Mouse (Mus musculus) small intestine, adult 2 months (tissue): ENCODE data around the gene Ctbp2. TPM values are rescaled to one million over a fixed set of nuclear protein-coding genes. Genes with fewer than 3 reads are reported as not detected.

ENCODE experiments used
- H3K27ac ChIP-seq: fragments of 200-500 bp; 2 replicates; pipeline ENCODE4 v1.5.1; 2012; ENCODE audit warnings: low read depth, low read length, control low read depth, inconsistent platforms; ENCODE audit not compliant: insufficient read depth
- H3K27me3 ChIP-seq: fragments of 200-500 bp; 2 replicates; pipeline ENCODE4 v1.6.1; 2012; ENCODE audit warnings: mild to moderate bottlenecking, moderate library complexity, low read length, inconsistent platforms; ENCODE audit not compliant: control insufficient read depth, insufficient read depth
- H3K36me3 ChIP-seq: fragments of 200-500 bp; 2 replicates; pipeline ENCODE4 v1.6.1; 2012; ENCODE audit warnings: mild to moderate bottlenecking, low read length, control low read depth, inconsistent platforms; ENCODE audit not compliant: control insufficient read depth, insufficient read depth
- H3K4me1 ChIP-seq: fragments of 200-500 bp; 2 replicates; pipeline ENCODE4 v1.6.1; 2012; ENCODE audit warnings: low read length, inconsistent platforms, mixed read lengths; ENCODE audit not compliant: control insufficient read depth, insufficient read depth, insufficient read length
- H3K4me3 ChIP-seq: fragments of 200-500 bp; 2 replicates; pipeline ENCODE4 v1.5.1; 2012; ENCODE audit warnings: low read depth, mild to moderate bottlenecking, control low read depth, inconsistent platforms, low read length, moderate library complexity
- CTCF ChIP-seq: fragments of 200-500 bp; IDR thresholded peaks from 2 replicates; pipeline ENCODE4 v1.5.1; 2012; ENCODE audit warnings: low read depth, mild to moderate bottlenecking, control low read depth, inconsistent platforms, low read length, moderate library complexity, mixed read lengths; ENCODE audit not compliant: insufficient replicate concordance, insufficient read length; ENCODE audit errors: extremely low read depth
- POLR2A ChIP-seq: fragments of 200-500 bp; IDR thresholded peaks from 2 replicates; pipeline ENCODE4 v1.6.1; 2012; ENCODE audit warnings: low read depth, mild to moderate bottlenecking, control low read depth, inconsistent platforms, low read length, moderate library complexity
- WGBS: fragments of 180-500 bp; shearing (Covaris S2); methylation state at CpG from one replicate; pipeline ENCODE4 v1.1.7; 2018; 5-methylcytosine and 5-hydroxymethylcytosine counted together
- polyA plus RNA-seq: library from polyadenylated mRNA; depleted of rRNA; stranded (reverse); fragments of >200 nt; gene quantifications from 2 replicates; pipeline ENCODE4 v1.2.3, GENCODE M21; 2012

Gene Ctbp2
- polyA plus RNA-seq, 1 experiment = 33.8 TPM

- H3K4me1 ChIP-seq = peaks cover 6% of the 10 kb centered on the region
- H3K27me3 ChIP-seq = no peaks in the 10 kb centered on the region
- 27% methylated on average over 34 of the region's 34 CpGs for WGBS
- H3K36me3 ChIP-seq = no peaks in the 10 kb centered on the region
- peak overlapping the region; percentile 96 for H3K4me3 ChIP-seq
- TF ChIP-seq CTCF (no peak), POLR2A (no peak)
- H3K27ac ChIP-seq = peak overlapping the region; percentile 95
Measured at GRCm38 (mm10) chr7:133124701-133125485, 739 bp upstream of the Ctbp2 start.

GRCm38 (mm10) chr7:133123244-133123998, 733 bp downstream of the Ctbp2 start, which contains the start of gene Fgfr2:
Fgfr2 (minus strand) TSS chr7:133123350.
- TF ChIP-seq CTCF = no peak
- TF ChIP-seq POLR2A = peak; percentile 50; the same call in 1 of the 2 replicates
- Histone ChIP-seq H3K27ac (peak within 1 kb of the TSS; percentile 95), H3K4me1 (peaks cover 6% of the 10 kb centered on the region), H3K27me3 (no peaks in the 10 kb centered on the region), H3K36me3 (no peaks in the 10 kb centered on the region), H3K4me3 (peak within 1 kb of the TSS; percentile 100)
- WGBS = 1% methylated on average over 48 of the region's 53 CpGs

GRCm38 (mm10) chr7:133122379-133123243, 1.5 kb downstream of the Ctbp2 start:
- Histone ChIP-seq H3K4me3 (peak overlapping the region; percentile 100), H3K27ac (peak overlapping the region; percentile 86), H3K27me3 (no peaks in the 10 kb centered on the region), H3K4me1 (peaks cover 6% of the 10 kb centered on the region), H3K36me3 (no peaks in the 10 kb centered on the region)
- no peak; the same call in none of the 2 replicates for TF ChIP-seq POLR2A
- no peak for TF ChIP-seq CTCF
- 1% methylated on average over 75 of the region's 102 CpGs for WGBS

- no peak for TF ChIP-seq POLR2A
- TF ChIP-seq CTCF = no peak
- H3K4me3 ChIP-seq = peak overlapping the region; percentile 100
- peaks cover 6% of the 10 kb centered on the region for H3K4me1 ChIP-seq
- no peaks in the 10 kb centered on the region for H3K36me3 ChIP-seq
- WGBS = under 1% methylated on average over 94 of the region's 94 CpGs
- H3K27ac ChIP-seq = peak overlapping the region; percentile 47
- H3K27me3 ChIP-seq = no peaks in the 10 kb centered on the region
Measured at GRCm38 (mm10) chr7:133121661-133122378, 2.3 kb downstream of the Ctbp2 start.

GRCm38 (mm10) chr7:133121080-133121607, 3.0 kb downstream of the Ctbp2 start:
- Histone ChIP-seq H3K4me3 (peak overlapping the region; percentile 100), H3K27ac (peak overlapping the region; percentile 47; the same call in 1 of the 2 replicates), H3K27me3 (no peaks in the 10 kb centered on the region), H3K4me1 (peaks cover 6% of the 10 kb centered on the region), H3K36me3 (no peaks in the 10 kb centered on the region)
- no peak for TF ChIP-seq POLR2A
- TF ChIP-seq CTCF = no peak
- whole genome bisulfite sequencing = 11% methylated on average over 14 of the region's 14 CpGs

GRCm38 (mm10) chr7:133120221-133120751, 3.9 kb downstream of the Ctbp2 start:
- H3K27ac ChIP-seq = no peak overlapping the region
- TF ChIP-seq POLR2A = no peak
- no peak for TF ChIP-seq CTCF
- whole genome bisulfite sequencing = 31% methylated on average over 15 of the region's 15 CpGs
- no peaks in the 10 kb centered on the region for H3K27me3 ChIP-seq
- H3K36me3 ChIP-seq = no peaks in the 10 kb centered on the region
- H3K4me1 ChIP-seq = peaks cover 6% of the 10 kb centered on the region
- H3K4me3 ChIP-seq = peak overlapping the region; percentile 7; the same call in 1 of the 2 replicates
